Mouse (Mus musculus) c-Kit-positive CD71-positive TER-119-positive erythroid progenitor cells, embryonic 14.5 days (primary cell): ENCODE measurements at regions not wholly inside any gene's neighbourhood (a gene's known extent, or its start where the extent isn't known, plus 50 kb on each side); places are given as distances from the start of the nearest gene placed in this dataset.

Source experiments
- DNase-seq: peaks from one replicate; pipeline ENCODE4 v3.0.0-alpha.2; 2013; ENCODE audit warnings: low spot score

DNA sequence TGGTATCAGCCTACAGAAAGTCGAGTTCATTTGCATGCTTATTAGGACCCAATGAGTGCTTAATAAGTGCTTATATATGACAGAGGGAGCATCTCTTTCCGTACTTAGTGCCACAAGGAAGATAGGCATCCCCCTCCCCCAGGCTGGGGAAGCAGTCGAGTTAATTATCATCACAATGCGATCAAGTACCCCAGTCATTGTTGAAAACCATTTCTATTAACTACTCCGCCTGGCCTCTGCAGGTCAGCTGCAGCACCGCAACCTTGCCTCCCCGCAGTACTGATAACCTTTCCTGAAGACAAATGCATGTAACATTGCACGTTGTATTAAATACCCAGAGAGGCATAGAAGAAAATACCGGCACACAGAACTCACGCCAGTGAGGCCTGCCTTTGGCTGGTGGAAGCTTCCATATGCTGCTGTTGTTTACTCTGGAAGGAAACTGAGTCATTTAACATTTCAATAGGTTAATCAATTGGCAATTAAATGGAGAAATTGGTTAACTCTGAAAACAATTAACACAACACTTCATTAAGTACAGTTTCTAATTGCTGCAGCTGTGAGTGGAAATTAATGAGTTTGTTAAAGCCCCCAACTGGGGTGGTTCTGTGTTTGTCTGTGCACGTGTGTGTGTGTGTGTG, 80.6 kb upstream of the Otx2 start:
- DNase-seq: no peak

GRCm38 (mm10) chr14:48753517-48754079, 80.0 kb upstream of the Otx2 start:
- DNase-seq: no peak

- DNase-seq: no peak
Measured at GRCm38 (mm10) chr14:48753084-48753483, 79.5 kb upstream of the Otx2 start.

DNA sequence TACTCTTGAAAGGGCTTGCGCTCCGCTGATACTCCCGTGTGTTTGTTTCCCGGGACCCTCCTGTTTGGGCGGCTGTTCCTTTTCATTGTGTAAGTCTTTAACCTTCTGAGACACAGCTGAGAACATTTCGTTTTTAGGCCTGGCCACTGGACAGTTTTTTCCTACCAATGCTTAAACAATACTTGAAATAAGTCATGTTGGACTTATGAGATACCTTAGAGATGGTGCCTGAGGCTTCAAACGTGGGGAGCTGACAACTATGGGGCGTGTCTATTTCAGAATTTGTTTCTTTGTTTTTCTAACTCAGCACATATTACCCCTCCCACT, 78.9 kb upstream of the Otx2 start:
- no peak for DNase-seq

DNA sequence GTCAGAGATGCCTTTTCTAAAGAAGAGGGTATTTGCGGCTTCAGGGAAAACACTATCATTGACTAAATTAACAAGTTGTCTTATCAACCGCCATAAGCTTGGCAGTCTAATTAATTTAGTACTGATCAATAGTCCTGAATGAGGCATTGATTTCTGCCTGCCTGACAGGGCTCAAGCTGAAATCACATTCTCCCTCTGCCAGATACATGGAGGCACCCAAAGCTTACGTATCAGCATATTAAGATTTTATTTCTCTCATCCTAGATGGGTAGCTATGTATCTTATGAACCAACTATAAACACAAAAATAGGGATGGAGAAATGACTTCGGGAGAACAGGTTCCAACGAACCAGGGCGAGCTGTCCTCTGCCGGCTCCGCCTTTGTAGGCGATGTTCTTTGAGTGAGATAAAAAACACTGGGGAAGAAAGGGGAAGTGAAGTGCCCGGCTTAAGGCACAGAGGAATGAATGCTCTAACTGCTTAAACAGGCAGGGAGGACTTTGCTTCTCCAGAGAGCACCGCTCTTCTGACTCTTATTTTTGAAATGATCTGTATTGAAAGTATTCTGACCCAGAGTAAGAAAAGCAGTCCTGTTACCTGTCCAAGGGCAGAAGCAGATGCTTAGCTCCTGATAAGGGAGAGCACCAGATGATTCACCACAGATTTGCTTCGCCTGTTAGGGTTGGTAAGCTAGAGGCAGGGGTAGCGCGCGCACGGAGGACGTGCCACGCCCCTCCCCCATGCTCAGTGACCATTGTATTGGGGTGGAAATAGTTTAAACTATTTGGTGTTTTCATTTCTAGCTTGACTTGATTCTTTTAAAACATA, 78.3 kb upstream of the Otx2 start:
- DNase-seq: no peak

GRCm38 (mm10) chr14:48750994-48751393, 77.4 kb upstream of the Otx2 start:
- no peak for DNase-seq

- DNase-seq: no peak
Measured at GRCm38 (mm10) chr14:48748976-48749375, 75.4 kb upstream of the Otx2 start.

DNA sequence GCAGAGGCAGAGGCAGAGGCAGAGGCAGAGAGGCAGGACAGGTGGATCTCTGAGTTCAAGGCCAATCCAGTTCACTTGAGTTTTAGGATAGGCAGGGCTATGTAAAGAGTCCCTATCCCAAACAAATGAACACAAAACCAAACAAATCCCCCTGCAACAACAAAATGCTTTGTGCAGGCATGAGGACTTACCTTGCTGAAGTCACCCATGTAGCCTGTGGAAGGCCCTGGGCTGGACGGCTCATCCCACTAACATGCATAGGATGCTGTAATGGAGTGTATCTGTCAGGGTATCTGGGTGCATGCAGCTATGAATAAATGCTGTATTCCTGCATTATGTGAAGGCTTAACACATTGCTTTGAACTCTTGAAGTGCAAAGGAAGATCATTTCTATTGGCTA, 74.3 kb upstream of the Otx2 start:
- no peak for DNase-seq

- DNase-seq: no peak
Measured at GRCm38 (mm10) chr14:48740942-48741602, 67.5 kb upstream of the Otx2 start.

DNA sequence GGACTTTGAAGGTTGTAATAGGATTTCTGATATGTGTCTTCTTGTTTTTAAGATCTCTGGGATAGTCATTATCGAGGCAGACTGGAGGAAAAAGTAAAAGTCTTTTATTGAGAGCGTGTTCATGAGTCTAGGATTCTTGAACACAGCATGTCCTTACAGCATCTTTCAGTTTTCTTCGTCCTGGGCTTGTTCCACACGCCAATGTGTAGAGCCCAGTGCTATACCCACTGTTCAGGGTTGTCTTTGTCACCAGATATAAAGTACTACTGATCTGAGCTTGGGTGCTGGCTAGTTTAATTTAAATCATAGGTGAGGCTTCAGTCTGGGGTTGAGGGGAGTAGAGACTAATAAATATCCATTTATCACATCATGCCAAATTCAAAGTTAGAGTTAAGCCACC, 65.5 kb upstream of the Otx2 start:
- no peak for DNase-seq

- DNase-seq: no peak
Measured at GRCm38 (mm10) chr14:48738641-48739040, 65.0 kb upstream of the Otx2 start.

GRCm38 (mm10) chr14:48738213-48738612, 64.6 kb upstream of the Otx2 start:
- DNase-seq: no peak

DNA sequence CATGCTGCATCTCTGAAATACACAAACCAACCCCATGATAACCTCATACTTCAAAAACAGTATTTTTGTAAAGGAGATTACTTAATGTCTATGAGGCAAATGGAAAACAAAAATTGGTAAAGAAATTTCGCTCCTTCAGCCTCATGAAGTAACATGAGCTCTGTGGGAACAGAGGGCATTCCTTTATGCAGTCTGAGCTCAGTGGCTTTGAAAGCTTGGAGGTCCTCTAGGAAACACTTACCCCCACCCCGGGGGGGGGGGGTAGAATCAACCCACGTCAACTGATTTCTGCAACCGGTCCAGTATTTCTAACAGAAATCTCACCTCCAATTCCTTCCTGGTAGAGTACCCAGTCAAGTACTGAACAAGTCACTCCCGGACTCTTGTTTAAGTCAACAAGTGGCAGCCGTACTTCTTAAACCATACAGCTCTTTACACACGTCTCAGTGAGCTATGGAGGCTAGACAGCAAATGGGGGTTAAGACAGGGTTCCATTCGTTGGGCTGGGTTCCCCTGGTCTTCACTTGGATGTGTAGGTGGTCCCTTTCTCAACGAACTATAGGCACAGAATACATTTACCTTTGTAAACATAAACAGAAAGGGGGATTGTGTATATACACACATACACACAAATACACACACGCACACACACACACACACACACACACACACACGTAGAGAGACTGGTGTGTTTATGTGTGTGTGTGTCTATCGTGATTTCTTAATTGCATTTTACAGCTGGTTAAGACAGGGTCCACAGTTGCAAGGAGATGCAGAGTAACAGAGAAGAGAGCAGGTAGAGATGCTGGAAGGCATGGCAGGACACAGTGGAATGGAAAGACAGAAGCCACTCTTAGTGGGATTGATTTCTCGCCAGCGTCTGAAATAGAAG, 63.6 kb upstream of the Otx2 start:
- DNase-seq: no peak

DNA sequence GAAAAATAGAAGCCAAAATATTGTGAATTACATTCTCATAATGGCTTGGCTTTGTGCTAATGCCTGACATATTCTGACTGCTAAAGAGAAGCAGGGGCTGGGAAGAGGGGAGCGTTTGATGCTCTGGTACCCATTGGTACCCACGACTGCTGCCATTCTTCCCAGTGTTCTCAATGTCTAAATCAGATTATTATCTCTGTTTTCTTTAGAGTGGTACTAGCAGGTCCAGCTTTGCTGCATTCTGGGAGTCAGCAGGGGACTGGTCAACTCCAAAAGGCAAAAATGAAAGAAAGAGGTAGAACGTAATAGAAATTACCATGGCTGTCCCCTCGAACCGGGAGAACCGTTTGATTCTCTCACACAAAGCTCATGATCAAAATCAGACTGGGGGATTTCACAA, 62.6 kb upstream of the Otx2 start:
- DNase-seq: no peak

DNA sequence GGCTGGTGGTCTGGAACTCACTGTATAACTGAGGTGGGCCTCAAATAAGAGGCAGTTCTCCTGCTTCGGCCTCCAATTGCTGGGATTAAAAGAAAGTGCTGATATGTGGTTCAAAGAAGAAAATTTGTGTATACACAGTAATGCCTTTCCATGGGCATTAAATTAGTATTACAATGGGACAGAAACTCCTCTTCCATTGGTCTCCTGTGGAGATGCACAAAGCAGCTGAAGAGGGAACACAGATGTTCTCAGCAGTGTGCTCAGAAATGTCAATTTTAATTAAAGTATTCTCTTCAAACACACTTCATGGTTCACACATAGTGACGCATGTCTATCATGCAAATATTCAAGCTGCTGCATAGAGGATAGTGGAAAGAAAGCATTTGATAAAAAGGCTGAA, 56.4 kb upstream of the Otx2 start:
- DNase-seq: no peak
